Mouse (Mus musculus) cerebellum, postnatal 10 days (tissue): Measurements from ENCODE around the gene Tpm3.
A peak's percentile ranks its signal among the peaks of the same experiment; 100 is the strongest.
"Not testable (repeated sequence)": the region's sequence is repeated elsewhere in the genome, so short reads cannot be mapped to it uniquely, and the experiment has no call there.

Experiments
- DNase-seq, 2 experiments: peaks; one replicate each; pipeline ENCODE4 v3.0.0; 2021; ENCODE audit warnings: mixed read lengths in 2 of 2

The Tpm3 gene

GRCm38 (mm10) chr3:90084790-90085189 lies 12.3 kb downstream of the Tpm3 start:
- no peak for DNase-seq

GRCm38 (mm10) chr3:90085281-90085680 lies 12.8 kb downstream of the Tpm3 start:
- DNase-seq = no peak

GRCm38 (mm10) chr3:90086068-90086467 lies 13.6 kb downstream of the Tpm3 start:
- DNase-seq = no peak

- no peak for DNase-seq
Observed at GRCm38 (mm10) chr3:90088617-90089016, 16.2 kb downstream of the Tpm3 start.

GRCm38 (mm10) chr3:90090892-90091291 lies 18.4 kb downstream of the Tpm3 start:
- DNase-seq = no peak

GRCm38 (mm10) chr3:90094453-90094852 lies 22.0 kb downstream of the Tpm3 start:
- no peak for DNase-seq

- DNase-seq = no peak
Observed at GRCm38 (mm10) chr3:90097928-90098327, 25.5 kb downstream of the Tpm3 start.

- no peak for DNase-seq
Observed at GRCm38 (mm10) chr3:90101010-90101409, 28.6 kb downstream of the Tpm3 start.

- no peak for DNase-seq
Observed at GRCm38 (mm10) chr3:90101673-90102072, 29.2 kb downstream of the Tpm3 start.

- no peak for DNase-seq
Observed at GRCm38 (mm10) chr3:90102239-90102638, 29.8 kb downstream of the Tpm3 start.

GRCm38 (mm10) chr3:90103176-90103575 lies 30.7 kb downstream of the Tpm3 start:
- DNase-seq = no peak

GRCm38 (mm10) chr3:90103938-90104337 lies 31.5 kb downstream of the Tpm3 start, which contains the start of gene Nup210l:
Nup210l (plus strand) TSS chr3:90104132.
- DNase-seq = no peak

- no peak for DNase-seq
Observed at GRCm38 (mm10) chr3:90111706-90112105, 39.3 kb downstream of the Tpm3 start.

GRCm38 (mm10) chr3:90114342-90114741 lies 41.9 kb downstream of the Tpm3 start:
- peak in 1 of 2 experiments; percentile 14 for DNase-seq

GRCm38 (mm10) chr3:90115526-90115925 lies 43.1 kb downstream of the Tpm3 start:
- DNase-seq = no peak

- peak in 1 of 2 experiments; percentile 12 for DNase-seq
Observed at GRCm38 (mm10) chr3:90118132-90118790, 45.8 kb downstream of the Tpm3 start.

GRCm38 (mm10) chr3:90122036-90122435 lies 49.6 kb downstream of the Tpm3 start:
- not testable (repeated sequence) for DNase-seq

GRCm38 (mm10) chr3:90125710-90126109 lies 53.3 kb downstream of the Tpm3 start:
- no peak for DNase-seq

- DNase-seq = no peak
Observed at GRCm38 (mm10) chr3:90127881-90128280, 55.4 kb downstream of the Tpm3 start.

- no peak for DNase-seq
Observed at GRCm38 (mm10) chr3:90132745-90133144, 60.3 kb downstream of the Tpm3 start.

GRCm38 (mm10) chr3:90133331-90133730 lies 60.9 kb downstream of the Tpm3 start:
- no peak for DNase-seq

- no peak for DNase-seq
Observed at GRCm38 (mm10) chr3:90134483-90134882, 62.0 kb downstream of the Tpm3 start.

GRCm38 (mm10) chr3:90134993-90135392 lies 62.5 kb downstream of the Tpm3 start:
- DNase-seq = no peak

GRCm38 (mm10) chr3:90136660-90137059 lies 64.2 kb downstream of the Tpm3 start:
- DNase-seq = peak; percentile 35 to 49

GRCm38 (mm10) chr3:90137606-90138005 lies 65.2 kb downstream of the Tpm3 start:
- DNase-seq = no peak
